Mouse (Mus musculus): Measurements from ENCODE around the gene Prlh.

- no peak for TF ChIP-seq POLR2A (IDR thresholded peaks at IDR 0.05; ENCODE audit: insufficient read length, low read depth)
- TF ChIP-seq MAX (IDR thresholded peaks at IDR 0.05; ENCODE audit: low read depth), result no peak
These were observed 46.6 kb upstream of the Prlh start for GRCm38 (mm10) chr1:90906357-90906756.
